Mouse (Mus musculus) kidney, embryonic 16.5 days (tissue): ENCODE results near the gene Nkx2-2. TPM values are rescaled to one million over a fixed set of nuclear protein-coding genes. Genes with fewer than 3 reads are reported as not detected.

Experiments
- ATAC-seq: fragments of 200-750 bp; cut with Nextera tagmentation; 2 replicates; pipeline ENCODE4 v1.8.0; 2017; ENCODE audit warnings: moderate TSS enrichment; ENCODE audit not compliant: low FRiP score, low TSS enrichment
- H3K27ac ChIP-seq: fragments of 300-500 bp; sonication (generic); 2 replicates; pipeline ENCODE4 v1.5.1; 2014; ENCODE audit warnings: low read length
- H3K27me3 ChIP-seq: fragments of 300-500 bp; sonication (generic); 2 replicates; pipeline ENCODE4 v1.6.1; 2014; ENCODE audit warnings: low read length, control low read depth, mixed read lengths; ENCODE audit not compliant: insufficient read depth
- H3K36me3 ChIP-seq: fragments of 300-500 bp; sonication (generic); 2 replicates; pipeline ENCODE4 v1.6.1; 2014; ENCODE audit warnings: low read length, control low read depth, mixed read lengths; ENCODE audit not compliant: insufficient read depth
- H3K4me1 ChIP-seq: fragments of 300-500 bp; sonication (generic); 2 replicates; pipeline ENCODE4 v1.6.1; 2014; ENCODE audit warnings: low read length, control low read depth, mixed read lengths; ENCODE audit not compliant: insufficient read depth
- H3K4me2 ChIP-seq: fragments of 300-500 bp; sonication (generic); replicated peaks from 2 replicates; pipeline ENCODE4 v1.6.1; 2014; ENCODE audit warnings: low read depth, low read length
- H3K4me3 ChIP-seq: fragments of 300-500 bp; sonication (generic); 2 replicates; pipeline ENCODE4 v1.5.1; 2014; ENCODE audit warnings: mild to moderate bottlenecking, low read length
- H3K9ac ChIP-seq: fragments of 300-500 bp; sonication (generic); replicated peaks from 2 replicates; pipeline ENCODE4 v1.6.1; 2014; ENCODE audit warnings: low read length
- H3K9me3 ChIP-seq: fragments of 300-500 bp; sonication (generic); 2 replicates; pipeline ENCODE4 v1.6.1; 2016; ENCODE audit warnings: low read length, control low read depth
- WGBS: fragments of 180-500 bp; shearing (Covaris S2); extraction: QIAGEN DNeasy Blood & Tissue Kit; methylation state at CpG from one replicate; pipeline ENCODE4 v1.1.7; 2014; 5-methylcytosine and 5-hydroxymethylcytosine counted together
- polyA plus RNA-seq: library from polyadenylated mRNA; unstranded; fragments of >200 nt; fragmentation: Nextera tagmentation; extraction: Ambion mirVana; gene quantifications from 2 replicates; pipeline ENCODE4 v1.2.1, GENCODE M21; 2015

The Nkx2-2 gene
- polyA plus RNA-seq, 1 experiment from 2014 or later = not detected

DNA sequence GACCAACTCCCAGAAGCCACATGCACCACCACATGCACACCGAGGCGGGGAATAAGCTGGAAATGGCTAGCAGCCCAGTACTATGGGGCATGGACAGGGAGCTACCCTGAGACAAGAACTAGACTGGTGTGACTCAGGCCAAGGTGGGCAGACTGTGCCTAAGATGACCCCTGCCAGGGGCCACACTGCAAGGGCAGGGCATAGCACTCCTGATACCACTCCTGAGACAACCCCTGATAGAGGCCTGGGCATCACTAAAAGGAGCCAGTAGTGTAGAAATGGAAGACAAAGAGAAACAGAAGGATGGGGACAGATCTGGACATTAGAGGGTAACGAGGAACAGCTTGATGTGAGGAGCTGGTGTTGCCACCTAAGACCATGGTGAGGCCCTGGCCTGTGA, 28.7 kb downstream of the Nkx2-2 start:
- Histone ChIP-seq H3K9me3 (no peaks in the 10 kb centered on the region), H3K27ac (no peak overlapping the region), H3K4me3 (no peak overlapping the region), H3K9ac (no peak overlapping the region), H3K4me2 (no peak overlapping the region), H3K4me1 (no peaks in the 10 kb centered on the region), H3K27me3 (no peaks in the 10 kb centered on the region), H3K36me3 (no peaks in the 10 kb centered on the region)
- ATAC-seq = no peak
- 87% methylated on average over 3 of the region's 3 CpGs for WGBS

DNA sequence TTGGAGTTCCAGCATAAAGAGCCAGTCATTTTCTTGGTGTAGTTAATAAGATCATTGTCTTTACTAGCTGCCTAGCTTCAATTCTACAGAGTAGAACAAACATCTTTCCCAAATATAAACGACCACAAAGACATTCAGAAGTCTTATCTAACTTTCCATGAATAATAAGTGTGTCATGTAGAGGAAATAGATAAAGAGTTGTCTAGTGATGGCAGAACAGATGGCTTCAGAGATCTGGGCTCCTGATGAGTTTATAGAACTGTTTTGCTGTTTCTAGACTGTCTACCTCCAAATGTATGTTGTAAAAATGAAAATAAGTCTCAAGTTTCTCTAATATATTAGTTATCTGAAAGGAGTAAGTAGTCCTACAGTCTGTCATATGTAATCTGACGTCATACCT, 41.5 kb downstream of the Nkx2-2 start:
- Histone ChIP-seq H3K4me1 (no peaks in the 10 kb centered on the region), H3K27ac (no peak overlapping the region), H3K9ac (no peak overlapping the region), H3K4me2 (no peak overlapping the region), H3K36me3 (no peaks in the 10 kb centered on the region), H3K4me3 (no peak overlapping the region), H3K27me3 (no peaks in the 10 kb centered on the region), H3K9me3 (no peaks in the 10 kb centered on the region)
- ATAC-seq = no peak
- WGBS = 61% methylated on average over 2 of the region's 2 CpGs

Other genes with a start within 250 kb of the Nkx2-2 start
- 78.5 and 80.0 TPM in 2 replicates for gene Xrn2, start 181.2 kb downstream of the Nkx2-2 start, polyA plus RNA-seq
- not detected in 2 replicates for gene Nkx2-4, start 108.8 kb downstream of the Nkx2-2 start, polyA plus RNA-seq
- gene Pax1, start 167.7 kb upstream of the Nkx2-2 start, polyA plus RNA-seq = 0.07 TPM in 1 of 2 replicates, not detected in the other